8 mouse cellular contexts compared by ENCODE assay signal in genomic region chr10:58445850-58446249, GRCm38 (mm10). TPM values are rescaled to one million over a fixed set of nuclear protein-coding genes. Genes with fewer than 3 reads are reported as not detected.
DNase-seq lines count a peak whose midpoint lies in the region; ATAC-seq lines count a peak whose summit lies in the region.

No protein-coding gene starts in this region.

- WGBS in forebrain, embryonic 10.5 days = 27% methylated on average over 9 of the region's 9 CpGs
- WGBS in intestine, embryonic 15.5 days = 21% methylated on average over 9 of the region's 9 CpGs
- WGBS in macrophage (ENCODE audit: missing documents) = 0% methylated on average over 9 of the region's 9 CpGs

- no peaks in the 10 kb centered on the region for H3K27me3 ChIP-seq in forebrain, embryonic 10.5 days (ENCODE audit: poor library complexity, severe bottlenecking)
- H3K27me3 ChIP-seq in intestine, embryonic 15.5 days (replicated peaks) = no peaks in the 10 kb centered on the region

- peaks cover 14% of the 10 kb centered on the region for H3K4me1 ChIP-seq in forebrain, embryonic 10.5 days
- H3K4me1 ChIP-seq in intestine, embryonic 15.5 days (replicated peaks) = no peaks in the 10 kb centered on the region

- ATAC-seq in intestine, embryonic 15.5 days = peak; percentile 16

- no peaks in the 10 kb centered on the region for H3K36me3 ChIP-seq in forebrain, embryonic 10.5 days (replicated peaks)
- no peaks in the 10 kb centered on the region for H3K36me3 ChIP-seq in intestine, embryonic 15.5 days
- H3K36me3 ChIP-seq in macrophage (ENCODE audit: inconsistent target) = no peaks in the 10 kb centered on the region

- no peaks in the 10 kb centered on the region for H3K9me3 ChIP-seq in forebrain, embryonic 10.5 days
- H3K9me3 ChIP-seq in intestine, embryonic 15.5 days = no peaks in the 10 kb centered on the region

- DNase-seq in layer of hippocampus, adult 9-10 months (ENCODE audit: low spot score) = peak; percentile 11
- DNase-seq in layer of hippocampus, adult 18-20 months (ENCODE audit: low spot score in 2 of 2) = no peak
- DNase-seq in MN1 (ENCODE audit: low spot score) = peak; percentile 56
- DNase-seq in forebrain, embryonic 10.5 days (ENCODE audit: extremely low spot score, low spot score) = peak; percentile 24
- DNase-seq in telencephalon, adult 2 months (ENCODE audit: low read depth, low spot score) = peak; percentile 15
- DNase-seq in gastrocnemius, postnatal 4 days (ENCODE audit: low spot score in 2 of 2) = no peak

- peaks cover 37% of the 10 kb centered on the region for H3K79me2 ChIP-seq in macrophage (ENCODE audit: inconsistent target)

- peak overlapping the region; percentile 96 for H3K27ac ChIP-seq in forebrain, embryonic 10.5 days
- H3K27ac ChIP-seq in intestine, embryonic 15.5 days = peak overlapping the region; percentile 78
- peak overlapping the region; percentile 98 for H3K27ac ChIP-seq in macrophage

- peak overlapping the region; percentile 58 for H3K4me2 ChIP-seq in intestine, embryonic 15.5 days (replicated peaks)

- peak overlapping the region; percentile 40 for H3K9ac ChIP-seq in intestine, embryonic 15.5 days

- peak overlapping the region; percentile 70 for H3K4me3 ChIP-seq in forebrain, embryonic 10.5 days
- H3K4me3 ChIP-seq in intestine, embryonic 15.5 days (replicated peaks) = peak overlapping the region; percentile 94
- peak overlapping the region; percentile 44 for H3K4me3 ChIP-seq in macrophage (ENCODE audit: inconsistent target)

RNA-seq across cellular contexts. Expression of gene Ranbp2, which starts 0.9 kb away (rescaled TPM):
- total RNA-seq in layer of hippocampus, adult 18-20 months (2021) = 10 to 100 TPM; 79.4 to 80.8 TPM
- polyA plus RNA-seq in forebrain, embryonic 10.5 days (2016; fragmentation: Nextera tagmentation; extraction: Ambion mirVana) = 29.0 and 30.5 TPM in 2 replicates
- polyA plus RNA-seq in intestine, embryonic 15.5 days (2015; fragmentation: Nextera tagmentation; extraction: Ambion mirVana) = 19.9 and 23.1 TPM in 2 replicates
- total RNA-seq in macrophage (2018; cell fraction: chromatin; rRNA removed) = 100 to 1,000 TPM; 269 to 646 (median 355) TPM
- 100 to 1,000 TPM in 13 of 26 experiments, 10 to 100 TPM in 13; 67.9 to 133 (median 100) TPM for total RNA-seq in macrophage (2018; cell fraction: cytosol; rRNA removed)
- total RNA-seq in macrophage (2018; cell fraction: nucleus; rRNA removed) = 100 to 1,000 TPM; 193 to 534 (median 297) TPM
- polyA plus RNA-seq in macrophage (2018) = 49.6 to 52.6 TPM (median 52.6 TPM) in 3 replicates
- total RNA-seq in gastrocnemius, postnatal 4 days (2021) = 10 to 100 TPM; 64.9 to 75.2 TPM

RNA-seq across cellular contexts. Expression of gene Ccdc138, which starts 51.9 kb away (rescaled TPM):
- 1 to 10 TPM; 3.2 to 3.8 TPM for total RNA-seq in layer of hippocampus, adult 18-20 months (2021)
- polyA plus RNA-seq in forebrain, embryonic 10.5 days (2016; fragmentation: Nextera tagmentation; extraction: Ambion mirVana) = 16.8 and 17.6 TPM in 2 replicates
- polyA plus RNA-seq in intestine, embryonic 15.5 days (2015; fragmentation: Nextera tagmentation; extraction: Ambion mirVana) = 6.9 and 7.3 TPM in 2 replicates
- total RNA-seq in macrophage (2018; cell fraction: chromatin; rRNA removed) = 10 to 100 TPM in 1 of 26 experiments, 1 to 10 TPM in 25; 1.6 to 12.1 (median 5.5) TPM
- total RNA-seq in macrophage (2018; cell fraction: cytosol; rRNA removed) = 1 to 10 TPM in 18 of 26 experiments, under 1 TPM in 8; 0.61 to 1.5 (median 1.1) TPM
- 10 to 100 TPM in 1 of 26 experiments, 1 to 10 TPM in 25; 1.9 to 11.2 (median 4.4) TPM for total RNA-seq in macrophage (2018; cell fraction: nucleus; rRNA removed)
- polyA plus RNA-seq in macrophage (2018) = 1.2 to 1.4 TPM (median 1.3 TPM) in 3 replicates
- 1 to 10 TPM; 1.8 TPM for total RNA-seq in gastrocnemius, postnatal 4 days (2021)

Comparison
In these comparisons a context has a peak if more than half of its experiments do, and no peak if none do; other contexts are left out.
1. DNase-seq: peak in layer of hippocampus, adult 9-10 months (single experiment), MN1 (single experiment), forebrain, embryonic 10.5 days (single experiment) and telencephalon, adult 2 months (single experiment); none in layer of hippocampus, adult 18-20 months (0 of 2) and gastrocnemius, postnatal 4 days (0 of 2).
2. H3K4me3 ChIP-seq: peak in every context shown above with its lines; median percentile 94 in intestine, embryonic 15.5 days; 70 in forebrain, embryonic 10.5 days; 44 in macrophage.
3. Peak in every context shown above with its lines, with median percentiles within 50 percentile points of each other: H3K27ac ChIP-seq.